Mouse (Mus musculus): ENCODE measurements around the gene Xpc.

- no peak for TF ChIP-seq EP300 (IDR thresholded peaks at IDR 0.05; ENCODE audit: low read depth)
- TF ChIP-seq CTCF (IDR thresholded peaks at IDR 0.05; ENCODE audit: low read depth): no peak
Measured at GRCm38 (mm10) chr6:91533359-91533758, 17.7 kb upstream of the Xpc start.

All from liver, embryonic 14.5 days (tissue).